Mouse (Mus musculus) neural tube, embryonic 14.5 days (tissue): Measurements from ENCODE around the gene Mmd2. TPM values are rescaled to one million over a fixed set of nuclear protein-coding genes. Genes with fewer than 3 reads are reported as not detected.

Experiments
- ATAC-seq: fragments of 200-750 bp; cut with Nextera tagmentation; 2 replicates; pipeline ENCODE4 v1.8.0; 2017; ENCODE audit warnings: low read depth, mild to moderate bottlenecking, moderate TSS enrichment, moderate library complexity
- H3K27ac ChIP-seq: fragments of 300-500 bp; sonication (generic); 2 replicates; pipeline ENCODE4 v1.5.1; 2014; ENCODE audit warnings: low read depth, mild to moderate bottlenecking, control low read depth, low read length, moderate library complexity, mixed read lengths
- H3K27me3 ChIP-seq: fragments of 300-500 bp; sonication (generic); 2 replicates; pipeline ENCODE4 v1.6.1; 2014; ENCODE audit warnings: low read length; ENCODE audit not compliant: control insufficient read depth, insufficient read depth
- H3K36me3 ChIP-seq: fragments of 300-500 bp; sonication (generic); 2 replicates; pipeline ENCODE4 v1.6.1; 2014; ENCODE audit warnings: low read length, mixed read lengths; ENCODE audit not compliant: control insufficient read depth, insufficient read depth
- H3K4me1 ChIP-seq: fragments of 300-500 bp; sonication (generic); 2 replicates; pipeline ENCODE4 v1.6.1; 2014; ENCODE audit warnings: low read length; ENCODE audit not compliant: control insufficient read depth, insufficient read depth
- H3K4me2 ChIP-seq: fragments of 300-500 bp; sonication (generic); 2 replicates; pipeline ENCODE4 v1.6.1; 2014; ENCODE audit warnings: mild to moderate bottlenecking, low read depth, low read length, control low read depth
- H3K4me3 ChIP-seq: fragments of 300-500 bp; sonication (generic); 2 replicates; pipeline ENCODE4 v1.5.1; 2014; ENCODE audit warnings: low read depth, low read length, control low read depth, mixed read lengths
- H3K9ac ChIP-seq: fragments of 300-500 bp; sonication (generic); replicated peaks from 2 replicates; pipeline ENCODE4 v1.6.1; 2014; ENCODE audit warnings: low read depth, mild to moderate bottlenecking, control low read depth, low read length, mixed read lengths
- H3K9me3 ChIP-seq: fragments of 300-500 bp; sonication (generic); 2 replicates; pipeline ENCODE4 v1.6.1; 2016; ENCODE audit warnings: low read length; ENCODE audit not compliant: control insufficient read depth
- WGBS: fragments of 180-500 bp; shearing (Covaris S2); extraction: QIAGEN DNeasy Blood & Tissue Kit; methylation state at CpG from one replicate; pipeline ENCODE4 v1.1.7; 2014; 5-methylcytosine and 5-hydroxymethylcytosine counted together
- polyA plus RNA-seq: library from polyadenylated mRNA; unstranded; fragments of >200 nt; fragmentation: Nextera tagmentation; extraction: Ambion mirVana; gene quantifications from 2 replicates; pipeline ENCODE4 v1.2.1, GENCODE M21; 2014

The Mmd2 gene
- polyA plus RNA-seq, 1 experiment from 2014 or later: 59.7 TPM

DNA sequence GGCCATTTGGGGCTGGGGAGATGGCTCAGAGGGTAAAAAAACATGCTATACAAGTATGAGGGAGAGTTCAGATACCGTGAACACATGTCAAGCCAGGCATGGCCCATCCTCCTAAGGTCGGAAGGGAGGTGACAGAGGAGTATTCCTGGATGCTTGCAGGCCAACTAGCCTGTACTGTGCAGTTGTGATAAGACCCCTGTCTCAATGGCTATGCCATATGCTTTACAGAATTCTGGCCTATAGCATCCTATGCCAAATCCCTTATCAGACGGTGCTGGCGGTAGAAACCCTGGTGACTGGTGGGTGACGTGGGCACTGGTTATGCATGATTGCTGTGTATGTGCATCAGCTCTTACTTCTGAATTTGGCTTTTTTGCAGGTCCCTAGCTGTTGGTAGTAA is 29.2 kb upstream of the Mmd2 start:
- H3K4me1 ChIP-seq: no peaks in the 10 kb centered on the region
- H3K27ac ChIP-seq: no peak overlapping the region
- ATAC-seq: no peak
- 94% methylated on average over 5 of the region's 5 CpGs for WGBS
- H3K9ac ChIP-seq: no peak overlapping the region
- H3K36me3 ChIP-seq: peaks cover 18% of the 10 kb centered on the region; the same call in 1 of the 2 replicates
- H3K4me3 ChIP-seq: no peak overlapping the region
- H3K9me3 ChIP-seq: no peaks in the 10 kb centered on the region
- H3K27me3 ChIP-seq: no peaks in the 10 kb centered on the region
- no peak overlapping the region for H3K4me2 ChIP-seq

DNA sequence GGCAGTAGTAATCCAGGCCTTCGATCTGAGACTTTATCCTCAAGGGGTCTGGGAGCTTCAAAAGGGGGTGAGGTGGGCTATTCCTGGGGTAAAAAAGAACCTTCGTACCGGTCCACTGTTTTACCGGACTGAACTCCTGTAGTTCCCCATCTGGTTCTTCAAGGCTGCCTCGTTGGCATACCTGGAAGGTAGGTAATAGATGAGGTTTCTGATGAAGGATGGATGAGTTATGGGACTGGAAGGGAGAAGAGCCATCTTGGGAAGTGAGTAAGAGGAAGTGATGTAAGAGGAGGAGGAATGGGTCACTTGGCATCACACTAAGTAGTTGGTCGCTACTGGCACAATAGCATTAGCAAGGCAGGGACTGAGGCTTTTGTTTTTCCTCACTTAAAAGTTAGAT is 21.6 kb upstream of the Mmd2 start:
- Histone ChIP-seq H3K27ac (no peak overlapping the region), H3K9ac (peak overlapping the region; percentile 78), H3K4me3 (peak overlapping the region; percentile 94), H3K4me2 (peak overlapping the region; percentile 77), H3K4me1 (peaks cover 19% of the 10 kb centered on the region), H3K36me3 (peaks cover 9% of the 10 kb centered on the region; the same call in 1 of the 2 replicates), H3K27me3 (no peaks in the 10 kb centered on the region), H3K9me3 (no peaks in the 10 kb centered on the region)
- WGBS: 9% methylated on average over 6 of the region's 6 CpGs
- no peak for ATAC-seq

DNA sequence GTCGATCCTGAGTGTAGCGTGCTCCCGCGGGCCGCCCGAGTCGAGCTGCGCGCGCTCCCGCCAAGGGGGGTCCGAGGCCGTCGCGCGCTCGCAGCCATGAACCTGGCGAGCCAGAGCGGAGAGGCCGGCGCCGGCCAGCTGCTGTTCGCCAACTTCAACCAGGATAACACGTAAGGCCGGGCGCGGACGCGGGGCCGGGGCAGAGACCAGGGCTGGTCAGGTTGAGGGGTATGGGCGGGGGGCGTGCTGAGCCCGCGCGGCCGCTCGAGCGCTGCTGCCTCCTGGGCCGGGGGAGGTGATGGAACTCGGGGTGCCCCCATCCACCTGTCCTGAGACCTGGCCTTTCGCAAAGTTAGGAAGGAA is 21.0 kb upstream of the Mmd2 start:
- peak overlapping the region; percentile 76 for H3K27ac ChIP-seq
- under 1% methylated on average over 39 of the region's 41 CpGs for WGBS
- no peaks in the 10 kb centered on the region for H3K27me3 ChIP-seq
- H3K36me3 ChIP-seq: peaks cover 9% of the 10 kb centered on the region; the same call in 1 of the 2 replicates
- peak overlapping the region; percentile 94 for H3K4me3 ChIP-seq
- peak overlapping the region; percentile 77 for H3K4me2 ChIP-seq
- H3K9ac ChIP-seq: peak overlapping the region; percentile 78
- H3K9me3 ChIP-seq: no peaks in the 10 kb centered on the region
- peak; percentile 77 for ATAC-seq
- peaks cover 19% of the 10 kb centered on the region for H3K4me1 ChIP-seq

GRCm38 (mm10) chr5:142628726-142629662 is 20.4 kb upstream of the Mmd2 start:
- H3K36me3 ChIP-seq: peaks cover 6% of the 10 kb centered on the region; the same call in 1 of the 2 replicates
- ATAC-seq: peak; percentile 96
- no peaks in the 10 kb centered on the region for H3K27me3 ChIP-seq
- H3K4me2 ChIP-seq: peak overlapping the region; percentile 77
- peak overlapping the region; percentile 94 for H3K4me3 ChIP-seq
- no peaks in the 10 kb centered on the region for H3K9me3 ChIP-seq
- H3K4me1 ChIP-seq: peaks cover 19% of the 10 kb centered on the region
- peak overlapping the region; percentile 78 for H3K9ac ChIP-seq
- H3K27ac ChIP-seq: peak overlapping the region; percentile 76
- 1% methylated on average over 69 of the region's 69 CpGs for WGBS

- peaks cover 19% of the 10 kb centered on the region for H3K4me1 ChIP-seq
- no peak within 1 kb of the TSS for H3K27ac ChIP-seq
- H3K4me3 ChIP-seq: peak within 1 kb of the TSS; percentile 94
- no peaks in the 10 kb centered on the region for H3K36me3 ChIP-seq
- no peaks in the 10 kb centered on the region for H3K27me3 ChIP-seq
- peak within 1 kb of the TSS; percentile 78; the same call in 1 of the 2 replicates for H3K9ac ChIP-seq
- peak within 1 kb of the TSS; percentile 75 for H3K4me2 ChIP-seq
- 90% methylated on average over 2 of the region's 2 CpGs for WGBS
- ATAC-seq: no peak
- no peaks in the 10 kb centered on the region for H3K9me3 ChIP-seq
These were observed 18.8 kb upstream of the Mmd2 start, which contains the start of gene Wipi2 for GRCm38 (mm10) chr5:142627398-142627797. Wipi2 (plus strand) TSS chr5:142627698.

- Histone ChIP-seq H3K27me3 (no peaks in the 10 kb centered on the region), H3K9ac (no peak overlapping the region), H3K9me3 (no peaks in the 10 kb centered on the region), H3K4me1 (no peaks in the 10 kb centered on the region), H3K27ac (no peak overlapping the region), H3K4me3 (no peak overlapping the region), H3K36me3 (no peaks in the 10 kb centered on the region), H3K4me2 (no peak overlapping the region)
- ATAC-seq: no peak
- 89% methylated on average over 7 of the region's 7 CpGs for WGBS
These were observed 14.5 kb upstream of the Mmd2 start for GRCm38 (mm10) chr5:142623080-142623479.

DNA sequence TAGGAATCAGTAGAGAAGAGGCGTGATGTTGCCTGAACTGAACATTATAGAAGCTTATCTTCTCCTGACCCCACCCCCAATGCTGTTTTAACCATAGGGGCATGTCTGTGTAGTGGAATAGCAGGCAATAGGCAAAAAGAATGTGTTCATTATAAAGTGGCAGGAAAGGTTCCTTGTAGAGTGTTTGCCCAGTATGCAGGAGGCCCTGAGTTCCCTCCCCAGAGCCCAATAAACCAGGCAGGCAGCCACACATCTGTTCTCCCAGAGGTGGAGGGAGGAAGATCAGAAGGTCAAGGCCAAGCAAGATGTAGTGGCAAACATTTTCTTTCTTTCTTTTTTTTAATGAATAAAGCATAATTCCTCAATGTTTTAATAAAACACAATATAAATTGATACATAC is 13.5 kb upstream of the Mmd2 start:
- WGBS: 83% methylated on average over 1 of the region's 1 CpGs
- ATAC-seq: no peak
- no peak overlapping the region for H3K4me2 ChIP-seq

DNA sequence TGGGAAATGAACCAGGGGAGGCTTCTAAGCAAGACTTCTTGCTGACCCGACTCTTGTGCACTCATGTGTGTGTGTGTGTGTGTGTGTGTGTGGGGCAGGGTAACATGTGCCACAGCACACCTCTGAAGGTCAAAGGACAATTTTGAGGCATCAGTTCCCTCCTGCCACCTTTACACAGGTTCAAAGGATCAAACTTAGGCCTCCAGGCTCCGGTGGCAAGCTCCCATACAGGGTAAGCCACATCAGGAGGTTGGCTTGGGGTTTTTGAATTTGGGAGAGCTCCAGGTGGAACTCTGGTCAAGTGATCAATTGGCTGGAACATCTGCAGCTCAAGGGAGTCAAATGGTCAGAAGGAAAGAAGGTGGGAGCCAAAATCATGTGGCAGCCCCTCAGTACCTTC is 12.8 kb upstream of the Mmd2 start:
- Histone ChIP-seq H3K27ac (no peak overlapping the region), H3K4me1 (no peaks in the 10 kb centered on the region), H3K4me3 (no peak overlapping the region), H3K4me2 (no peak overlapping the region), H3K36me3 (no peaks in the 10 kb centered on the region), H3K9me3 (no peaks in the 10 kb centered on the region), H3K27me3 (no peaks in the 10 kb centered on the region), H3K9ac (no peak overlapping the region)
- no peak for ATAC-seq
- 76% methylated on average over 2 of the region's 2 CpGs for WGBS

More for the DNA sequence above, 13.5 kb upstream of the Mmd2 start:
- Histone ChIP-seq H3K9me3 (no peaks in the 10 kb centered on the region), H3K9ac (no peak overlapping the region), H3K27ac (no peak overlapping the region), H3K4me3 (no peak overlapping the region), H3K27me3 (no peaks in the 10 kb centered on the region), H3K4me1 (no peaks in the 10 kb centered on the region), H3K36me3 (no peaks in the 10 kb centered on the region)

GRCm38 (mm10) chr5:142619866-142620265 is 11.3 kb upstream of the Mmd2 start:
- WGBS: 22% methylated on average over 5 of the region's 5 CpGs
- Histone ChIP-seq H3K4me1 (no peaks in the 10 kb centered on the region), H3K9me3 (no peaks in the 10 kb centered on the region), H3K4me2 (no peak overlapping the region), H3K27me3 (no peaks in the 10 kb centered on the region), H3K4me3 (no peak overlapping the region), H3K9ac (no peak overlapping the region), H3K36me3 (no peaks in the 10 kb centered on the region), H3K27ac (no peak overlapping the region)
- peak; percentile 75 for ATAC-seq
